Mouse (Mus musculus) E14TG2a.4 (cell line): ENCODE data around the gene Tgfbr3.

Source experiments
- CTCF ChIP-seq: conservative IDR thresholded peaks from 2 replicates; pipeline ENCODE4 v1.5.1; 2014; ENCODE audit warnings: low read length
- NANOG ChIP-seq: IDR thresholded peaks from 2 replicates; pipeline ENCODE4 v1.6.1; 2014; ENCODE audit warnings: borderline replicate concordance, low read length, mixed read lengths
- POU5F1 ChIP-seq: IDR thresholded peaks from 2 replicates; pipeline ENCODE4 v1.6.1; 2014; ENCODE audit warnings: low read length, borderline replicate concordance

- TF ChIP-seq CTCF, result no peak
- no peak for TF ChIP-seq POU5F1
- no peak for TF ChIP-seq NANOG
Measured at GRCm38 (mm10) chr5:107159914-107160890, 129.2 kb downstream of the Tgfbr3 start.
